Mouse (Mus musculus) forebrain, embryonic 16.5 days (tissue): ENCODE measurements around the gene C77080. TPM values are rescaled to one million over a fixed set of nuclear protein-coding genes. Genes with fewer than 3 reads are reported as not detected.

Experiments used
- ATAC-seq: fragments of 200-750 bp; cut with Nextera tagmentation; 2 replicates; pipeline ENCODE4 v1.8.0; 2017; ENCODE audit warnings: mild to moderate bottlenecking, moderate library complexity
- H3K27ac ChIP-seq: fragments of 300-500 bp; sonication (generic); 2 replicates; pipeline ENCODE4 v1.5.1; 2014; ENCODE audit warnings: low read length, control low read depth
- H3K27me3 ChIP-seq: fragments of 300-500 bp; sonication (generic); replicated peaks from 2 replicates; pipeline ENCODE4 v1.6.1; 2014; ENCODE audit warnings: low read length; ENCODE audit not compliant: control insufficient read depth, insufficient read depth
- H3K36me3 ChIP-seq: fragments of 300-500 bp; sonication (generic); 2 replicates; pipeline ENCODE4 v1.6.1; 2014; ENCODE audit not compliant: control insufficient read depth, insufficient read depth
- H3K4me1 ChIP-seq: fragments of 300-500 bp; sonication (generic); replicated peaks from 2 replicates; pipeline ENCODE4 v1.6.1; 2014; ENCODE audit warnings: low read length; ENCODE audit not compliant: control insufficient read depth, insufficient read depth
- H3K4me2 ChIP-seq: fragments of 300-500 bp; sonication (generic); 2 replicates; pipeline ENCODE4 v1.6.1; 2014; ENCODE audit warnings: mild to moderate bottlenecking, low read length, control low read depth
- H3K4me3 ChIP-seq: fragments of 300-500 bp; sonication (generic); replicated peaks from 2 replicates; pipeline ENCODE4 v1.5.1; 2014; ENCODE audit warnings: mild to moderate bottlenecking, low read length, control low read depth
- H3K9ac ChIP-seq: fragments of 300-500 bp; sonication (generic); replicated peaks from 2 replicates; pipeline ENCODE4 v1.6.1; 2014; ENCODE audit warnings: low read depth, low read length, control low read depth
- H3K9me3 ChIP-seq: fragments of 300-500 bp; sonication (generic); 2 replicates; pipeline ENCODE4 v1.6.1; 2016; ENCODE audit warnings: low read length; ENCODE audit not compliant: control insufficient read depth
- WGBS: fragments of 180-500 bp; shearing (Covaris S2); extraction: QIAGEN DNeasy Blood & Tissue Kit; methylation state at CpG from one replicate; pipeline ENCODE4 v1.1.7; 2014; 5-methylcytosine and 5-hydroxymethylcytosine counted together
- polyA plus RNA-seq: library from polyadenylated mRNA; unstranded; fragments of >200 nt; fragmentation: Nextera tagmentation; extraction: Ambion mirVana; gene quantifications from 2 replicates; pipeline ENCODE4 v1.2.1, GENCODE M21; 2015

C77080 gene
- polyA plus RNA-seq, 1 experiment from 2014 or later, result 4.7 TPM

GRCm38 (mm10) chr4:129227170-129227984, 33.8 kb downstream of the C77080 start:
- H3K36me3 ChIP-seq, result no peaks in the 10 kb centered on the region
- H3K4me1 ChIP-seq, result peaks cover 35% of the 10 kb centered on the region
- H3K27me3 ChIP-seq, result no peaks in the 10 kb centered on the region
- no peaks in the 10 kb centered on the region for H3K9me3 ChIP-seq
- H3K9ac ChIP-seq, result peak overlapping the region; percentile 60
- peak; percentile 32 for ATAC-seq
- peak overlapping the region; percentile 48 for H3K4me3 ChIP-seq
- WGBS, result 8% methylated on average over 22 of the region's 22 CpGs
- peak overlapping the region; percentile 68 for H3K4me2 ChIP-seq
- H3K27ac ChIP-seq, result peak overlapping the region; percentile 42; the same call in 1 of the 2 replicates

GRCm38 (mm10) chr4:129226441-129226963, 34.7 kb downstream of the C77080 start:
- peak overlapping the region; percentile 48 for H3K4me3 ChIP-seq
- H3K9me3 ChIP-seq, result no peaks in the 10 kb centered on the region
- H3K9ac ChIP-seq, result peak overlapping the region; percentile 60
- no peak overlapping the region for H3K27ac ChIP-seq
- no peaks in the 10 kb centered on the region for H3K27me3 ChIP-seq
- H3K4me1 ChIP-seq, result peaks cover 35% of the 10 kb centered on the region
- no peaks in the 10 kb centered on the region for H3K36me3 ChIP-seq
- no peak for ATAC-seq
- WGBS, result 14% methylated on average over 5 of the region's 5 CpGs
- peak overlapping the region; percentile 68 for H3K4me2 ChIP-seq

GRCm38 (mm10) chr4:129225315-129225714, 35.9 kb downstream of the C77080 start:
- ATAC-seq, result no peak
- no peak overlapping the region for H3K4me3 ChIP-seq
- 98% methylated on average over 12 of the region's 12 CpGs for WGBS
- H3K9ac ChIP-seq, result no peak overlapping the region
- H3K27ac ChIP-seq, result no peak overlapping the region
- no peaks in the 10 kb centered on the region for H3K36me3 ChIP-seq
- no peak overlapping the region for H3K4me2 ChIP-seq
- H3K27me3 ChIP-seq, result no peaks in the 10 kb centered on the region
- H3K9me3 ChIP-seq, result no peaks in the 10 kb centered on the region
- H3K4me1 ChIP-seq, result peaks cover 35% of the 10 kb centered on the region

GRCm38 (mm10) chr4:129223421-129224281, 37.6 kb downstream of the C77080 start:
- Histone ChIP-seq H3K27ac (no peak overlapping the region), H3K4me2 (peak overlapping the region; percentile 54), H3K9me3 (no peaks in the 10 kb centered on the region), H3K27me3 (no peaks in the 10 kb centered on the region), H3K4me3 (peak overlapping the region; percentile 30), H3K4me1 (peaks cover 35% of the 10 kb centered on the region), H3K36me3 (peaks cover 7% of the 10 kb centered on the region), H3K9ac (peak overlapping the region; percentile 47)
- 28% methylated on average over 55 of the region's 55 CpGs for WGBS
- ATAC-seq, result peak; percentile 27; the same call in 1 of the 2 replicates

- WGBS, result 81% methylated on average over 31 of the region's 31 CpGs
- Histone ChIP-seq H3K9me3 (no peaks in the 10 kb centered on the region), H3K36me3 (peaks cover 19% of the 10 kb centered on the region), H3K9ac (no peak overlapping the region), H3K4me1 (peaks cover 24% of the 10 kb centered on the region), H3K27me3 (no peaks in the 10 kb centered on the region), H3K4me2 (no peak overlapping the region), H3K27ac (no peak overlapping the region), H3K4me3 (no peak overlapping the region)
- ATAC-seq, result no peak
Observed at GRCm38 (mm10) chr4:129222019-129222925, 38.9 kb downstream of the C77080 start.

- peaks cover 25% of the 10 kb centered on the region for H3K36me3 ChIP-seq
- WGBS, result 79% methylated on average over 23 of the region's 23 CpGs
Observed at GRCm38 (mm10) chr4:129221097-129222010, 39.9 kb downstream of the C77080 start.

GRCm38 (mm10) chr4:129220376-129221089, 40.7 kb downstream of the C77080 start:
- peaks cover 25% of the 10 kb centered on the region for H3K36me3 ChIP-seq
- no peaks in the 10 kb centered on the region for H3K9me3 ChIP-seq
- no peak overlapping the region for H3K9ac ChIP-seq
- WGBS, result 71% methylated on average over 7 of the region's 7 CpGs
- no peak overlapping the region for H3K4me2 ChIP-seq
- ATAC-seq, result no peak
- H3K27ac ChIP-seq, result no peak overlapping the region
- H3K4me1 ChIP-seq, result peaks cover 8% of the 10 kb centered on the region
- no peaks in the 10 kb centered on the region for H3K27me3 ChIP-seq
- H3K4me3 ChIP-seq, result no peak overlapping the region

More at GRCm38 (mm10) chr4:129221097-129222010, 39.9 kb downstream of the C77080 start:
- Histone ChIP-seq H3K27me3 (no peaks in the 10 kb centered on the region), H3K4me2 (no peak overlapping the region), H3K4me3 (no peak overlapping the region), H3K9me3 (no peaks in the 10 kb centered on the region), H3K27ac (no peak overlapping the region), H3K9ac (no peak overlapping the region), H3K4me1 (peaks cover 15% of the 10 kb centered on the region)
- no peak for ATAC-seq
